ENCODE assay signal across 9 mouse cellular contexts in genomic region chr3:56181025-56181424, GRCm38 (mm10). TPM values are rescaled to one million over a fixed set of nuclear protein-coding genes. Genes with fewer than 3 reads are reported as not detected.
DNase-seq lines count a peak whose midpoint lies in the region; ATAC-seq lines count a peak whose summit lies in the region.
"Had no signal": no experiment of that assay in that cellular context is flagged by ENCODE, and none has a peak within 500 bp of the region (broad histone marks: within the 10 kb centered on the region; RNA-seq: fewer than 3 reads in every experiment).

No protein-coding gene starts in this region.

- peak overlapping the region; percentile 97; the same call in 1 of the 2 replicates for H3K4me2 ChIP-seq in lung, embryonic 15.5 days
- H3K4me2 ChIP-seq in hindbrain, embryonic 15.5 days, result peak overlapping the region; percentile 92
- H3K4me2 ChIP-seq in neural tube, embryonic 14.5 days (ENCODE audit: low read depth, low read length), result peak overlapping the region; percentile 62

- H3K9me3 ChIP-seq in lung, embryonic 15.5 days, result no peaks in the 10 kb centered on the region
- H3K9me3 ChIP-seq in hindbrain, embryonic 15.5 days, result no peaks in the 10 kb centered on the region
- H3K9me3 ChIP-seq in neural tube, embryonic 14.5 days (ENCODE audit: control insufficient read depth, low read length), result no peaks in the 10 kb centered on the region

- no peaks in the 10 kb centered on the region for H3K36me3 ChIP-seq in lung, embryonic 15.5 days
- no peaks in the 10 kb centered on the region for H3K36me3 ChIP-seq in hindbrain, embryonic 15.5 days
- H3K36me3 ChIP-seq in neural tube, embryonic 14.5 days (ENCODE audit: control insufficient read depth, insufficient read depth, low read length), result no peaks in the 10 kb centered on the region

- ATAC-seq in lung, embryonic 15.5 days (ENCODE audit: borderline replicate concordance, extremely low read depth, low FRiP score, low TSS enrichment), result no peak
- ATAC-seq in hindbrain, embryonic 15.5 days (ENCODE audit: low FRiP score, low read depth), result no peak
- no peak for ATAC-seq in neural tube, embryonic 14.5 days (ENCODE audit: low read depth)

- H3K4me3 ChIP-seq in lung, embryonic 15.5 days, result no peak overlapping the region
- H3K4me3 ChIP-seq in hindbrain, embryonic 15.5 days, result peak overlapping the region; percentile 83
- peak overlapping the region; percentile 97 for H3K4me3 ChIP-seq in neural tube, embryonic 14.5 days (ENCODE audit: low read depth, low read length)
- H3K4me3 ChIP-seq: myocyte had no signal

- WGBS in lung, embryonic 15.5 days, result 40% methylated on average over 3 of the region's 3 CpGs
- whole genome bisulfite sequencing in hindbrain, embryonic 15.5 days, result 19% methylated on average over 3 of the region's 3 CpGs
- 32% methylated on average over 3 of the region's 3 CpGs for WGBS in neural tube, embryonic 14.5 days

- H3K4me1 ChIP-seq in lung, embryonic 15.5 days, result peaks cover 17% of the 10 kb centered on the region
- peaks cover 16% of the 10 kb centered on the region for H3K4me1 ChIP-seq in hindbrain, embryonic 15.5 days (replicated peaks)
- peaks cover 4% of the 10 kb centered on the region; the same call in 1 of the 2 replicates for H3K4me1 ChIP-seq in neural tube, embryonic 14.5 days (ENCODE audit: control insufficient read depth, insufficient read depth, low read length)

- peak; percentile 6 for DNase-seq in embryo, embryonic 10 days (ENCODE audit: low spot score)
- DNase-seq in embryo, embryonic 10.5 days (ENCODE audit: low spot score), result no peak
- DNase-seq in lung, adult 18-20 months, result no peak
- DNase-seq in gastrocnemius, adult 18-20 months (ENCODE audit: low spot score), result no peak
- DNase-seq in spleen, postnatal 14 days (ENCODE audit: low spot score in 2 of 2), result no peak

- H3K9ac ChIP-seq in lung, embryonic 15.5 days, result no peak overlapping the region
- H3K9ac ChIP-seq in hindbrain, embryonic 15.5 days, result peak overlapping the region; percentile 98; the same call in 1 of the 2 replicates
- no peak overlapping the region for H3K9ac ChIP-seq in neural tube, embryonic 14.5 days (replicated peaks; ENCODE audit: low read depth, low read length)

- H3K27ac ChIP-seq in lung, embryonic 15.5 days, result no peak overlapping the region
- H3K27ac ChIP-seq in hindbrain, embryonic 15.5 days (replicated peaks), result peak overlapping the region; percentile 53
- H3K27ac ChIP-seq in neural tube, embryonic 14.5 days (ENCODE audit: low read depth, low read length), result no peak overlapping the region

- H3K27me3 ChIP-seq in lung, embryonic 15.5 days, result no peaks in the 10 kb centered on the region
- no peaks in the 10 kb centered on the region for H3K27me3 ChIP-seq in hindbrain, embryonic 15.5 days
- no peaks in the 10 kb centered on the region for H3K27me3 ChIP-seq in neural tube, embryonic 14.5 days (ENCODE audit: control insufficient read depth, insufficient read depth, low read length)

RNA-seq across cellular contexts. Expression of gene Nbea, which starts 2.5 kb away (rescaled TPM):
- polyA plus RNA-seq in lung, embryonic 15.5 days (2015; fragmentation: Nextera tagmentation; extraction: Ambion mirVana), result 5.2 and 6.0 TPM in 2 replicates
- polyA plus RNA-seq in hindbrain, embryonic 15.5 days (2015; fragmentation: Nextera tagmentation; extraction: Ambion mirVana), result 55.2 and 61.2 TPM in 2 replicates
- polyA plus RNA-seq in neural tube, embryonic 14.5 days (2014; fragmentation: Nextera tagmentation; extraction: Ambion mirVana), result 107 TPM in 2 replicates
- total RNA-seq in gastrocnemius, adult 18-20 months (2021), result 1 to 10 TPM; 3.7 to 4.9 TPM
